ENCODE assay signal across 19 mouse cellular contexts in genomic region chr9:23486725-23487378, GRCm38 (mm10).
DNase-seq lines count a peak whose midpoint lies in the region; ATAC-seq and TF ChIP-seq lines count a peak whose summit lies in the region.
"Had no signal": no experiment of that assay in that cellular context is flagged by ENCODE, and none has a peak within 500 bp of the region (broad histone marks: within the 10 kb centered on the region; RNA-seq: fewer than 3 reads in every experiment).

No protein-coding gene starts in this region.

- peak; percentile 90 for ATAC-seq in forebrain, embryonic 11.5 days (replicated peaks; ENCODE audit: low FRiP score)
- ATAC-seq in hindbrain, embryonic 12.5 days (ENCODE audit: low FRiP score), result peak; percentile 64
- peak; percentile 88 for ATAC-seq in midbrain, embryonic 16.5 days
- ATAC-seq: intestine, embryonic 16.5 days; lung, postnatal 0 days had no signal

- no peak for TF ChIP-seq POLR2A in thymus, adult 2 months (IDR thresholded peaks at IDR 0.05; ENCODE audit: control insufficient read depth, extremely low read depth, insufficient read depth, low read length, poor library complexity)
- TF ChIP-seq POLR2A in cerebellum, adult 2 months (IDR thresholded peaks at IDR 0.05; ENCODE audit: borderline replicate concordance, insufficient read depth, low read length), result no peak

- peak overlapping the region; percentile 46; the same call in 1 of the 2 replicates for H3K27ac ChIP-seq in forebrain, embryonic 11.5 days (ENCODE audit: low read depth, low read length)
- H3K27ac ChIP-seq in hindbrain, embryonic 12.5 days, result no peak overlapping the region
- H3K27ac ChIP-seq in midbrain, embryonic 16.5 days (ENCODE audit: low read length), result no peak overlapping the region
- no peak overlapping the region for H3K27ac ChIP-seq in thymus, adult 2 months (ENCODE audit: control insufficient read depth, insufficient read depth, low read length)
- H3K27ac ChIP-seq in cerebellum, adult 2 months (ENCODE audit: insufficient read depth, low read length), result no peak overlapping the region
- H3K27ac ChIP-seq: heart, embryonic 10.5 days; liver, embryonic 13.5 days; stomach, postnatal 0 days had no signal

- no peak for TF ChIP-seq CTCF in thymus, adult 2 months (IDR thresholded peaks at IDR 0.05; ENCODE audit: borderline replicate concordance, control insufficient read depth, extremely low read depth, insufficient read depth, low read length, poor library complexity)
- TF ChIP-seq CTCF in cerebellum, adult 2 months (IDR thresholded peaks at IDR 0.05; ENCODE audit: borderline replicate concordance, insufficient read depth, low read depth, low read length), result no peak

- H3K36me3 ChIP-seq in forebrain, embryonic 11.5 days (ENCODE audit: control insufficient read depth, insufficient read depth, low read length), result no peaks in the 10 kb centered on the region
- no peaks in the 10 kb centered on the region for H3K36me3 ChIP-seq in hindbrain, embryonic 12.5 days
- H3K36me3 ChIP-seq in midbrain, embryonic 16.5 days (ENCODE audit: control insufficient read depth, insufficient read depth, low read length), result no peaks in the 10 kb centered on the region
- H3K36me3 ChIP-seq in thymus, adult 2 months (ENCODE audit: control insufficient read depth, insufficient read depth, low read length), result no peaks in the 10 kb centered on the region
- H3K36me3 ChIP-seq: G1E; heart, embryonic 10.5 days; liver, embryonic 13.5 days had no signal

- peak; percentile 19 for DNase-seq in embryo, embryonic 11 days
- peak; percentile 59 for DNase-seq in forebrain, embryonic 11.5 days (ENCODE audit: low spot score)
- DNase-seq in heart, adult 8-10 months (ENCODE audit: low spot score), result no peak
- no peak for DNase-seq in thymus, adult 2 months
- no peak for DNase-seq in cerebellum, adult 2 months
- DNase-seq: adrenal gland, adult 2 months; cerebellum, adult 11-12 months; heart, postnatal 14 days; kidney, postnatal 4 days; liver, embryonic 13.5 days; thymus, postnatal 4 days had no signal

- no peak overlapping the region for H3K4me3 ChIP-seq in forebrain, embryonic 11.5 days (ENCODE audit: low read depth, low read length)
- no peak overlapping the region for H3K4me3 ChIP-seq in hindbrain, embryonic 12.5 days
- no peak overlapping the region for H3K4me3 ChIP-seq in midbrain, embryonic 16.5 days (ENCODE audit: low read depth, low read length)
- H3K4me3 ChIP-seq in thymus, adult 2 months (ENCODE audit: control insufficient read depth, insufficient read depth, low read length), result no peak overlapping the region
- no peak overlapping the region for H3K4me3 ChIP-seq in cerebellum, adult 2 months (replicated peaks; ENCODE audit: insufficient read depth, low read depth, low read length)
- H3K4me3 ChIP-seq: heart, embryonic 10.5 days; liver, embryonic 13.5 days; megakaryocyte, embryonic 14.5 days had no signal

- 16% methylated on average over 5 of the region's 5 CpGs for WGBS in forebrain, embryonic 11.5 days
- 24% methylated on average over 5 of the region's 5 CpGs for WGBS in hindbrain, embryonic 12.5 days
- 18% methylated on average over 5 of the region's 5 CpGs for WGBS in midbrain, embryonic 16.5 days
- WGBS in thymus, adult 2 months, result 87% methylated on average over 5 of the region's 5 CpGs
- 45% methylated on average over 5 of the region's 5 CpGs for WGBS in cerebellum, adult 2 months

- no peaks in the 10 kb centered on the region for H3K27me3 ChIP-seq in forebrain, embryonic 11.5 days (ENCODE audit: control insufficient read depth, insufficient read depth, low read length)
- no peaks in the 10 kb centered on the region for H3K27me3 ChIP-seq in hindbrain, embryonic 12.5 days
- H3K27me3 ChIP-seq in midbrain, embryonic 16.5 days (ENCODE audit: control insufficient read depth, insufficient read depth, low read depth, low read length), result no peaks in the 10 kb centered on the region
- H3K27me3 ChIP-seq in thymus, adult 2 months (ENCODE audit: control insufficient read depth, insufficient read depth, low read length), result no peaks in the 10 kb centered on the region
- no peaks in the 10 kb centered on the region for H3K27me3 ChIP-seq in cerebellum, adult 2 months (ENCODE audit: control insufficient read depth, insufficient read depth, low read length)
- H3K27me3 ChIP-seq: liver, embryonic 13.5 days; megakaryocyte, embryonic 14.5 days had no signal

- no peaks in the 10 kb centered on the region; the same call in 1 of the 2 replicates for H3K4me1 ChIP-seq in forebrain, embryonic 11.5 days (replicated peaks; ENCODE audit: control insufficient read depth, insufficient read depth, low read length)
- peaks cover 7% of the 10 kb centered on the region; the same call in 1 of the 2 replicates for H3K4me1 ChIP-seq in hindbrain, embryonic 12.5 days
- peaks cover 3% of the 10 kb centered on the region; the same call in 1 of the 2 replicates for H3K4me1 ChIP-seq in midbrain, embryonic 16.5 days (ENCODE audit: control insufficient read depth, insufficient read depth, low read length)
- no peaks in the 10 kb centered on the region for H3K4me1 ChIP-seq in thymus, adult 2 months (replicated peaks; ENCODE audit: control insufficient read depth, insufficient read depth, low read length)
- H3K4me1 ChIP-seq in cerebellum, adult 2 months (ENCODE audit: control insufficient read depth, insufficient read depth, low read length), result no peaks in the 10 kb centered on the region
- H3K4me1 ChIP-seq: liver, embryonic 13.5 days; megakaryocyte, embryonic 14.5 days had no signal

- H3K9ac ChIP-seq in forebrain, embryonic 11.5 days (ENCODE audit: low read length), result no peak overlapping the region
- no peak overlapping the region for H3K9ac ChIP-seq in hindbrain, embryonic 12.5 days
- H3K9ac ChIP-seq in midbrain, embryonic 16.5 days (ENCODE audit: low read depth, low read length), result no peak overlapping the region
- H3K9ac ChIP-seq: liver, embryonic 13.5 days had no signal

- no peaks in the 10 kb centered on the region for H3K9me3 ChIP-seq in forebrain, embryonic 11.5 days (ENCODE audit: control insufficient read depth, low read length)
- H3K9me3 ChIP-seq in hindbrain, embryonic 12.5 days (replicated peaks), result no peaks in the 10 kb centered on the region
- no peaks in the 10 kb centered on the region for H3K9me3 ChIP-seq in midbrain, embryonic 16.5 days (replicated peaks; ENCODE audit: control insufficient read depth, low read length, poor library complexity, severe bottlenecking)
- H3K9me3 ChIP-seq: G1E; heart, embryonic 10.5 days; liver, embryonic 13.5 days had no signal

- H3K4me2 ChIP-seq in forebrain, embryonic 11.5 days (ENCODE audit: low read depth, low read length, severe bottlenecking), result no peak overlapping the region
- no peak overlapping the region for H3K4me2 ChIP-seq in hindbrain, embryonic 12.5 days (replicated peaks)
- H3K4me2 ChIP-seq in midbrain, embryonic 16.5 days (ENCODE audit: low read length), result no peak overlapping the region
- H3K4me2 ChIP-seq: liver, embryonic 13.5 days had no signal

Comparison
In these comparisons a context has a peak if more than half of its experiments do, and no peak if none do; other contexts are left out.
1. DNase-seq: peak in embryo, embryonic 11 days (single experiment) and forebrain, embryonic 11.5 days (single experiment); none in heart, adult 8-10 months (single experiment), thymus, adult 2 months (single experiment) and cerebellum, adult 2 months (0 of 2).
2. Peak in every context shown above with its lines, with median percentiles within 50 percentile points of each other: ATAC-seq.